Mouse (Mus musculus) intestine, embryonic 16.5 days (tissue): ENCODE measurements at regions not wholly inside any gene's neighbourhood (a gene's known extent, or its start where the extent isn't known, plus 50 kb on each side); places are given as distances from the start of the nearest gene placed in this dataset.

Source experiments
- ATAC-seq: fragments of 200-750 bp; cut with Nextera tagmentation; 2 replicates; pipeline ENCODE4 v1.8.0; 2017; ENCODE audit warnings: moderate TSS enrichment, moderate library complexity
- H3K27ac ChIP-seq: fragments of 300-500 bp; sonication (generic); 2 replicates; pipeline ENCODE4 v1.5.1; 2014; ENCODE audit warnings: mild to moderate bottlenecking, low read length
- H3K27me3 ChIP-seq: fragments of 300-500 bp; sonication (generic); replicated peaks from 2 replicates; pipeline ENCODE4 v1.6.1; 2014; ENCODE audit warnings: low read length, control low read depth, mixed read lengths; ENCODE audit not compliant: control insufficient read depth, insufficient read depth
- H3K36me3 ChIP-seq: fragments of 300-500 bp; sonication (generic); 2 replicates; pipeline ENCODE4 v1.6.1; 2014; ENCODE audit warnings: low read length, control low read depth; ENCODE audit not compliant: control insufficient read depth, insufficient read depth
- H3K4me1 ChIP-seq: fragments of 300-500 bp; sonication (generic); 2 replicates; pipeline ENCODE4 v1.6.1; 2014; ENCODE audit warnings: low read length, control low read depth, mixed read lengths; ENCODE audit not compliant: control insufficient read depth, insufficient read depth
- H3K4me2 ChIP-seq: fragments of 300-500 bp; sonication (generic); 2 replicates; pipeline ENCODE4 v1.6.1; 2014; ENCODE audit warnings: low read depth, low read length, control low read depth
- H3K4me3 ChIP-seq: fragments of 300-500 bp; sonication (generic); 2 replicates; pipeline ENCODE4 v1.5.1; 2014; ENCODE audit warnings: mild to moderate bottlenecking, low read length
- H3K9ac ChIP-seq: fragments of 300-500 bp; sonication (generic); 2 replicates; pipeline ENCODE4 v1.6.1; 2014; ENCODE audit warnings: low read depth, low read length
- H3K9me3 ChIP-seq: fragments of 300-500 bp; sonication (generic); 2 replicates; pipeline ENCODE4 v1.6.1; 2016; ENCODE audit warnings: low read length, control low read depth; ENCODE audit not compliant: control insufficient read depth
- WGBS: fragments of 180-500 bp; shearing (Covaris S2); extraction: QIAGEN DNeasy Blood & Tissue Kit; methylation state at CpG from one replicate; pipeline ENCODE4 v1.1.7; 2014; 5-methylcytosine and 5-hydroxymethylcytosine counted together

GRCm38 (mm10) chr11:19335384-19335783, 316.6 kb upstream of the Meis1 start:
- Histone ChIP-seq H3K4me3 (no peak overlapping the region), H3K9me3 (no peaks in the 10 kb centered on the region), H3K4me2 (no peak overlapping the region), H3K36me3 (no peaks in the 10 kb centered on the region), H3K27me3 (no peaks in the 10 kb centered on the region), H3K27ac (no peak overlapping the region), H3K4me1 (no peaks in the 10 kb centered on the region), H3K9ac (no peak overlapping the region)
- WGBS = 90% methylated on average over 3 of the region's 3 CpGs
- no peak for ATAC-seq

GRCm38 (mm10) chr11:19339721-19340317, 321.0 kb upstream of the Meis1 start:
- no peak for ATAC-seq
- H3K4me3 ChIP-seq = no peak overlapping the region
- no peak overlapping the region for H3K4me2 ChIP-seq
- WGBS = 95% methylated on average over 7 of the region's 7 CpGs
- H3K9me3 ChIP-seq = no peaks in the 10 kb centered on the region
- H3K27me3 ChIP-seq = no peaks in the 10 kb centered on the region
- no peak overlapping the region for H3K9ac ChIP-seq
- H3K27ac ChIP-seq = no peak overlapping the region
- no peaks in the 10 kb centered on the region for H3K36me3 ChIP-seq
- no peaks in the 10 kb centered on the region for H3K4me1 ChIP-seq

GRCm38 (mm10) chr11:19340889-19341288, 322.1 kb upstream of the Meis1 start:
- no peaks in the 10 kb centered on the region for H3K9me3 ChIP-seq
- H3K4me2 ChIP-seq = no peak overlapping the region
- no peak overlapping the region for H3K27ac ChIP-seq
- H3K27me3 ChIP-seq = no peaks in the 10 kb centered on the region
- no peak overlapping the region for H3K9ac ChIP-seq
- H3K4me1 ChIP-seq = no peaks in the 10 kb centered on the region
- H3K4me3 ChIP-seq = no peak overlapping the region
- ATAC-seq = no peak
- WGBS = 90% methylated on average over 5 of the region's 5 CpGs
- no peaks in the 10 kb centered on the region for H3K36me3 ChIP-seq

GRCm38 (mm10) chr11:19341379-19341778, 322.6 kb upstream of the Meis1 start:
- 59% methylated on average over 3 of the region's 3 CpGs for WGBS
- Histone ChIP-seq H3K9ac (no peak overlapping the region), H3K4me1 (no peaks in the 10 kb centered on the region), H3K27ac (no peak overlapping the region), H3K36me3 (no peaks in the 10 kb centered on the region), H3K4me2 (no peak overlapping the region), H3K4me3 (no peak overlapping the region), H3K27me3 (no peaks in the 10 kb centered on the region), H3K9me3 (no peaks in the 10 kb centered on the region)
- ATAC-seq = no peak

DNA sequence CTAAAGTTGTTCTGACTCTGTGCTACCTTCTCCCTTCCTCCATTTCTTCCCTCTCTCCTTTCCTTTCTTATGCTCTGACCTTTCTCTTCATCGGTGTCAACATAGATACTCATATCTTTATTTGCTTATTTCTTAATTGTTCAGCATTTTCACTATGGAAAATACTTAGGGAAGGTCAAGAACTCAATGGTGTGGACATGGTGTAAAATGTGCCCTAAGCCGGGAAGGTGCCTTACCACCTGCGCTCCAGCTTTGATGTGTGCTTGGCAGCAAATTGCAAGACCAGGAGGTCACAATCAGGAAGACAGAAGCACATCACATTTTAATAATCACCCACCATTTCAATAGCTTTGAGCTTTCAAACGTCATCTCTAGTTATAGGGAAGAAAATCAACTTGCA, 324.0 kb upstream of the Meis1 start:
- Histone ChIP-seq H3K4me2 (no peak overlapping the region), H3K4me3 (no peak overlapping the region), H3K9ac (no peak overlapping the region), H3K4me1 (no peaks in the 10 kb centered on the region), H3K27ac (no peak overlapping the region), H3K27me3 (no peaks in the 10 kb centered on the region), H3K36me3 (no peaks in the 10 kb centered on the region), H3K9me3 (no peaks in the 10 kb centered on the region)
- ATAC-seq = no peak
- WGBS = 80% methylated on average over 4 of the region's 4 CpGs

GRCm38 (mm10) chr11:19346276-19346826, 327.6 kb upstream of the Meis1 start:
- H3K9me3 ChIP-seq = no peaks in the 10 kb centered on the region
- H3K4me2 ChIP-seq = no peak overlapping the region
- H3K4me1 ChIP-seq = 0 out of 2 replicates have a peak, but pooled peaks cover 4% of the 10 kb centered on the region
- H3K36me3 ChIP-seq = no peaks in the 10 kb centered on the region
- no peak overlapping the region for H3K27ac ChIP-seq
- ATAC-seq = no peak
- WGBS = 82% methylated on average over 3 of the region's 3 CpGs
- no peaks in the 10 kb centered on the region for H3K27me3 ChIP-seq
- no peak overlapping the region for H3K9ac ChIP-seq
- no peak overlapping the region for H3K4me3 ChIP-seq

DNA sequence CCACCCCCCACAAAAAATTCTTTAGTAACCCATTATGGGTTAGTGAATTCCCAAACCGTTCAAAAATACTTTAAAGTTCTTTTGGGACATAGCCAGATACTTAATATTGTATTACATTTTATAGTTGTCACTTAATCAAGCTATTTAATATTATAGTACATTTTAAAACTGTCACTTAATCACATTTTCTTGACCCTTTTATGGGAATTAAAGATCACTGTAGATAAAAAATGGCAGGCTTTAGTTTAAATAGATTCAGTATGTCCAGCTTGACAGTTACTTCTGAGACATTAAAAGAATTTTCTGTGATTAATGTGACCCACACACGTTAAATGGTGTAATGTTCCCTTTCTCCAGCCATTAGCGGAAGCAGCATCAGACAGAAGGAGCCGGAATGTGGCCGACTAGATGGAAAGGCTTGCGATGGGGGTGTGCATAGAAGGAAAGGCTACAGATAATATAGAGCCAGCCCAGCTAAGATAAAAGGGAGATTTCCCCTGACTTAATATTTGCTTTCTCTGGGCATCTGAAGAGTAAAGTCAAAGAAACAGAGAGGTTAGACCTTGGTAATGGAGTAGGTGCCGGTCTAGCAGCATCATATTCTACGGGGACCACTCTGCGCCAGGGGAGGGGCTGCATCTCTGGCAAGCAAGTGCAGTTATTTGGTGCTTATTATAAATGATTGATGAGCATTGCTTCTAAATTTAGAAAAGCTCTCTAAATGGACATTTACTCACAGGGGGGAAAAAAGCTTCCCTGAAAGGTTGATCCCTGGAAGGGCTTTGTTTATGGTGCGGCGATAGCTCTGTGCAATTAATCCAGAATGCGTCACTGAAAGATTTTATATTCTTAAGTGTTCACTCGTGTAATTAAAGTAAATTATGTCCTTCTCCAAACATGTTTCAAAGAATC, 331.8 kb upstream of the Meis1 start:
- Histone ChIP-seq H3K4me2 (peak overlapping the region; percentile 30; the same call in 1 of the 2 replicates), H3K27ac (no peak overlapping the region), H3K9me3 (no peaks in the 10 kb centered on the region), H3K4me3 (no peak overlapping the region), H3K4me1 (0 out of 2 replicates have a peak, but pooled peaks cover 4% of the 10 kb centered on the region), H3K9ac (no peak overlapping the region), H3K36me3 (no peaks in the 10 kb centered on the region), H3K27me3 (no peaks in the 10 kb centered on the region)
- WGBS = 39% methylated on average over 13 of the region's 13 CpGs
- ATAC-seq = no peak

- no peak overlapping the region for H3K27ac ChIP-seq
- H3K9me3 ChIP-seq = no peaks in the 10 kb centered on the region
- 44% methylated on average over 7 of the region's 7 CpGs for WGBS
- ATAC-seq = no peak
- no peak overlapping the region for H3K9ac ChIP-seq
- peaks cover 4% of the 10 kb centered on the region; the same call in 1 of the 2 replicates for H3K4me1 ChIP-seq
- no peak overlapping the region for H3K4me2 ChIP-seq
- no peak overlapping the region for H3K4me3 ChIP-seq
- H3K27me3 ChIP-seq = no peaks in the 10 kb centered on the region
- H3K36me3 ChIP-seq = no peaks in the 10 kb centered on the region
Observed at GRCm38 (mm10) chr11:19351243-19351787, 332.5 kb upstream of the Meis1 start.

DNA sequence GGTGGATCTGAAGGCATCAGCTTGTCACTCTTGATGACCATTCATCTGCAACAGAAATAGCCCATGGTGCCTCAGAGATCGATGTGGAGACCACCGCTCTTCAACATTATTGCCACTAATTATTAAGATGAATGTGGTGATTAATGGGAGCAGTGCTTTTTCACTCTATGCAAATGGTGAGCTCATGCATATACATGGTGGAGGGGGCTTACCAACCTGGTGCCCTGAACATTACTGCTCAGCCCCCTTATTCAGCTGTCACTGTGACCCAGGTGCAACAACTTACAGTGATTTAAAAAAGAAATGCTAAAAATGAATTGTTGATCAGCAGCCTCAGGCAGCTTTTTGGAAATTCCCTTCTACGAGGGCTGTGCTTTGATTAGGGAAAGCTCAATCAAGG, 334.9 kb upstream of the Meis1 start:
- no peak for ATAC-seq
- WGBS = 83% methylated on average over 3 of the region's 3 CpGs
- H3K4me3 ChIP-seq = no peak overlapping the region
- no peak overlapping the region for H3K9ac ChIP-seq
- no peaks in the 10 kb centered on the region for H3K36me3 ChIP-seq
- no peak overlapping the region for H3K4me2 ChIP-seq
- no peaks in the 10 kb centered on the region for H3K27me3 ChIP-seq
- H3K4me1 ChIP-seq = peaks cover 4% of the 10 kb centered on the region; the same call in 1 of the 2 replicates
- H3K9me3 ChIP-seq = no peaks in the 10 kb centered on the region
- no peak overlapping the region for H3K27ac ChIP-seq
